Mouse (Mus musculus): ENCODE results near the gene Commd1. TPM values are rescaled to one million over a fixed set of nuclear protein-coding genes. Genes with fewer than 3 reads are reported as not detected.

The Commd1 gene
- total RNA-seq (2021) (100 to 1,000 TPM; 138 to 158 TPM), polyA plus RNA-seq (2012; rRNA removed) (26.7 and 40.1 TPM in 2 replicates)
- long read RNA-seq, full-length matches to known transcripts = 93 of 97 reads
- long read RNA-seq, partial matches to known transcripts = 0 of 97 reads
- long read RNA-seq, other reads (novel, unspliced or antisense) = 4 of 97 reads

- peak within 1 kb of the TSS; percentile 91 for H3K4me3 ChIP-seq
- intact Hi-C loops (cut with DNase I) = loop anchor here (10.0 kb wide), 2 partner anchors 513 to 583 kb away; partner anchors contain the start of gene Ahsa2
- H3K27me3 ChIP-seq (ENCODE audit: control insufficient read depth, insufficient read depth, low read length) = no peaks in the 10 kb centered on the region
- WGBS = 2% methylated on average over 41 of the region's 42 CpGs
- peak; percentile 97 to 99 for DNase-seq
- TF ChIP-seq CTCF (IDR thresholded peaks at IDR 0.05) (peak; percentile 90), EP300 (IDR thresholded peaks at IDR 0.05; ENCODE audit: insufficient read depth, low read depth, low read length) (peak; percentile 79; the same call in 1 of the 2 replicates), POLR2A (IDR thresholded peaks at IDR 0.05; ENCODE audit: insufficient read depth, low read depth, low read length) (peak; percentile 88)
- peak within 1 kb of the TSS; percentile 82 for H3K9ac ChIP-seq (ENCODE audit: low read depth, low read length)
- H3K4me1 ChIP-seq (ENCODE audit: control insufficient read depth, insufficient read depth, low read length) = peaks cover 6% of the 10 kb centered on the region
- peaks cover 2% of the 10 kb centered on the region; the same call in 1 of the 2 replicates for H3K79me2 ChIP-seq (replicated peaks; ENCODE audit: control insufficient read depth, insufficient read depth, low read length)
- H3K27ac ChIP-seq = peak within 1 kb of the TSS; percentile 91
- H3K36me3 ChIP-seq (ENCODE audit: control insufficient read depth, insufficient read depth, low read length) = peaks cover 4% of the 10 kb centered on the region
Observed at GRCm38 (mm10) chr11:22981984-22982757, at the start of gene Commd1, which contains the start of gene Gm28048. TSS of gene Commd1 (minus strand) at chr11:22982382. TSS of gene Gm28048 (minus strand) at chr11:22982090.

- Histone ChIP-seq H3K36me3 (ENCODE audit: control insufficient read depth, insufficient read depth, low read length) (no peaks in the 10 kb centered on the region), H3K79me2 (replicated peaks; ENCODE audit: control insufficient read depth, insufficient read depth, low read length) (no peaks in the 10 kb centered on the region), H3K27me3 (ENCODE audit: control insufficient read depth, insufficient read depth, low read length) (no peaks in the 10 kb centered on the region), H3K27ac (no peak overlapping the region), H3K4me3 (no peak overlapping the region), H3K4me1 (ENCODE audit: control insufficient read depth, insufficient read depth, low read length) (no peaks in the 10 kb centered on the region), H3K9ac (ENCODE audit: low read depth, low read length) (no peak overlapping the region)
- intact Hi-C loops (cut with DNase I) = no loop called here
- TF ChIP-seq CTCF (IDR thresholded peaks at IDR 0.05) = no peak
- no peak for TF ChIP-seq POLR2A (IDR thresholded peaks at IDR 0.05; ENCODE audit: insufficient read depth, low read depth, low read length)
- TF ChIP-seq EP300 (IDR thresholded peaks at IDR 0.05; ENCODE audit: insufficient read depth, low read depth, low read length) = no peak
- 82% methylated on average over 6 of the region's 6 CpGs for WGBS
- DNase-seq = no peak
Observed at GRCm38 (mm10) chr11:23029399-23029798, 47.2 kb upstream of the Commd1 start.

- Histone ChIP-seq H3K27ac (no peak overlapping the region), H3K4me1 (ENCODE audit: control insufficient read depth, insufficient read depth, low read length) (no peaks in the 10 kb centered on the region), H3K9ac (ENCODE audit: low read depth, low read length) (no peak overlapping the region), H3K4me3 (no peak overlapping the region), H3K79me2 (replicated peaks; ENCODE audit: control insufficient read depth, insufficient read depth, low read length) (no peaks in the 10 kb centered on the region), H3K36me3 (ENCODE audit: control insufficient read depth, insufficient read depth, low read length) (no peaks in the 10 kb centered on the region), H3K27me3 (ENCODE audit: control insufficient read depth, insufficient read depth, low read length) (no peaks in the 10 kb centered on the region)
- DNase-seq = no peak
- no peak for TF ChIP-seq CTCF (IDR thresholded peaks at IDR 0.05)
- TF ChIP-seq POLR2A (IDR thresholded peaks at IDR 0.05; ENCODE audit: insufficient read depth, low read depth, low read length) = no peak
- no peak for TF ChIP-seq EP300 (IDR thresholded peaks at IDR 0.05; ENCODE audit: insufficient read depth, low read depth, low read length)
- 52% methylated on average over 3 of the region's 3 CpGs for WGBS
- intact Hi-C loops (cut with DNase I) = no loop called here
Observed at GRCm38 (mm10) chr11:23028957-23029356, 46.8 kb upstream of the Commd1 start.

- Histone ChIP-seq H3K4me3 (no peak overlapping the region), H3K79me2 (replicated peaks; ENCODE audit: control insufficient read depth, insufficient read depth, low read length) (no peaks in the 10 kb centered on the region), H3K4me1 (ENCODE audit: control insufficient read depth, insufficient read depth, low read length) (no peaks in the 10 kb centered on the region), H3K27ac (no peak overlapping the region), H3K36me3 (ENCODE audit: control insufficient read depth, insufficient read depth, low read length) (no peaks in the 10 kb centered on the region), H3K9ac (ENCODE audit: low read depth, low read length) (no peak overlapping the region), H3K27me3 (ENCODE audit: control insufficient read depth, insufficient read depth, low read length) (no peaks in the 10 kb centered on the region)
- intact Hi-C loops (cut with DNase I) = no loop called here
- DNase-seq = no peak
- 84% methylated on average over 3 of the region's 3 CpGs for WGBS
- TF ChIP-seq POLR2A (IDR thresholded peaks at IDR 0.05; ENCODE audit: insufficient read depth, low read depth, low read length) (no peak), CTCF (IDR thresholded peaks at IDR 0.05) (no peak), EP300 (IDR thresholded peaks at IDR 0.05; ENCODE audit: insufficient read depth, low read depth, low read length) (no peak)
Observed at GRCm38 (mm10) chr11:23024169-23024568, 42.0 kb upstream of the Commd1 start.

GRCm38 (mm10) chr11:23023155-23023554, 41.0 kb upstream of the Commd1 start:
- H3K36me3 ChIP-seq (ENCODE audit: control insufficient read depth, insufficient read depth, low read length) = no peaks in the 10 kb centered on the region
- 79% methylated on average over 2 of the region's 2 CpGs for WGBS
- no peaks in the 10 kb centered on the region for H3K27me3 ChIP-seq (ENCODE audit: control insufficient read depth, insufficient read depth, low read length)
- H3K27ac ChIP-seq = no peak overlapping the region
- DNase-seq = no peak
- no peak for TF ChIP-seq EP300 (IDR thresholded peaks at IDR 0.05; ENCODE audit: insufficient read depth, low read depth, low read length)
- no peak for TF ChIP-seq POLR2A (IDR thresholded peaks at IDR 0.05; ENCODE audit: insufficient read depth, low read depth, low read length)
- no peak for TF ChIP-seq CTCF (IDR thresholded peaks at IDR 0.05)
- no peaks in the 10 kb centered on the region for H3K79me2 ChIP-seq (replicated peaks; ENCODE audit: control insufficient read depth, insufficient read depth, low read length)
- no peak overlapping the region for H3K4me3 ChIP-seq
- H3K4me1 ChIP-seq (ENCODE audit: control insufficient read depth, insufficient read depth, low read length) = no peaks in the 10 kb centered on the region
- intact Hi-C loops (cut with DNase I) = no loop called here
- H3K9ac ChIP-seq (ENCODE audit: low read depth, low read length) = no peak overlapping the region

- Histone ChIP-seq H3K4me1 (ENCODE audit: control insufficient read depth, insufficient read depth, low read length) (no peaks in the 10 kb centered on the region), H3K9ac (ENCODE audit: low read depth, low read length) (no peak overlapping the region), H3K36me3 (ENCODE audit: control insufficient read depth, insufficient read depth, low read length) (no peaks in the 10 kb centered on the region), H3K4me3 (no peak overlapping the region), H3K27ac (no peak overlapping the region; the same call in 1 of the 2 replicates), H3K27me3 (ENCODE audit: control insufficient read depth, insufficient read depth, low read length) (no peaks in the 10 kb centered on the region), H3K79me2 (replicated peaks; ENCODE audit: control insufficient read depth, insufficient read depth, low read length) (no peaks in the 10 kb centered on the region)
- no peak for TF ChIP-seq CTCF (IDR thresholded peaks at IDR 0.05)
- TF ChIP-seq POLR2A (IDR thresholded peaks at IDR 0.05; ENCODE audit: insufficient read depth, low read depth, low read length) = no peak
- TF ChIP-seq EP300 (IDR thresholded peaks at IDR 0.05; ENCODE audit: insufficient read depth, low read depth, low read length) = no peak
- DNase-seq = no peak
- WGBS = 85% methylated on average over 14 of the region's 14 CpGs
- intact Hi-C loops (cut with DNase I) = no loop called here
Observed at GRCm38 (mm10) chr11:23020841-23021240, 38.7 kb upstream of the Commd1 start.
